Mouse (Mus musculus) cerebellum, adult 9-11 months (tissue): ENCODE measurements around the gene Gm3029.
"Not testable (repeated sequence)": the region's sequence is repeated elsewhere in the genome, so short reads cannot be mapped to it uniquely, and the experiment has no call there.

Experiments
- DNase-seq: peaks from one replicate; pipeline ENCODE4 v3.0.0; 2022

Gm3029 gene

DNA sequence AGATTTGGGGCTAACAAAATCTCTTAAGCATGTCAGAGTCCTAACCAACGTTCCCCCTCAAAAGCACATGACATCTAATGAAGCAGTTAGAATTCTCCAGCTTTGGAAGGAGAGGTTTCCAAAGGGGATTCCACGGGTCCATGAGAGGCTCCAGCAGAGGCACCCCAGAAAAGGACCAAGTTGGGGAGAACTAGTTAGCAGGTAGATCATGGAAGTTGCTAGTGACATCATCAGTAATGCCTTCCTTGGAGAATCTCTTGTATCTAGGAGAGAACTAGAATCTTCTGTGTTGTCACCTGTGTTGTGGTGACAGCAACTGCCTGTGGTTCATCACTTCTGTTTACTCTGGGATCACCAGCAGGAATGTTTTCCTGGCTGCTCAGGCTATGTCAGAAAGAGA is at the start of gene Gm3029:
TSS of gene Gm3029 (plus strand) at position 301 of the 400 bp plus-strand sequence.
- DNase-seq, result not testable (repeated sequence)

DNA sequence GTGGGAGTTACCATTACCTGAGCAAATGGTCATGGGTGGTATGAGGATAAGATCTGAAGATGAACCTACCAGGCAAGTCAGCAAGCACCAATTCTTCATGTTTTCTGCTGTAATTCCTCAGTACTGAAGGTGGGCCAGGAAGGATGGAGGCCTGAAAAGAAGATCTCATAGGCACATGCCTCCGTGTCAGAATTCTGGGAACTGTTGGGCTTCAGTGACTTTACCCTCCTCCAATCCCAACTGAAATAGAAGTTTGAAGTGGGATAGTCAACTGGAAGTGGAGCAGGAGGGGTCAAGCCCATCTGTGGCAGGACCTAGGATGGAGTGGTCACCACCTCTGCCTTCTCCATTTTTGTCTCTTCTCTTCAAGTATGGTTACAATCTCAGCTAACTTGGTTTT is 47.7 kb upstream of the Gm3029 start, which contains the start of gene Gm2916:
TSS of gene Gm2916 (plus strand) at position 301 of the 400 bp plus-strand sequence.
- DNase-seq, result not testable (repeated sequence)

DNA sequence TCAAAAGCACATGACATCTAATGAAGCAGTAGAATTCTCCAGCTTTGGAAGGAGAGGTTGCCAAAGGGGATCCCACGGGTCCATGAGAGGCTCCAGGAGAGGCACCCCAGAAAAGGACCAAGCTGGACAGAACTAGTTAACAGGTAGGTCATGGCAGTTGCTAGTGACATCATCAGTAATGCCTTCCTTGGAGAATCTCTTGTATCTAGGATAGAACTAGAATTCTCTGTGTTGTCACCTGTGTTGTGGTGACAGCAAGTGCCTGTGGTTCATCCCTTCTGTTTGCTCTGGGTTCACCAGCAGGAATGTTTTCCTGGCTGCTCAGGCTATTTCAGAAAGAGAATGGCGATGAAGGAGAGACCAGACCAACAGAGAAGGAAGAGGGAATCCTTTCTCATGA is 31.7 kb downstream of the Gm3029 start, which contains the start of gene Gm3095:
TSS of gene Gm3095 (plus strand) at position 301 of the 400 bp plus-strand sequence.
- not testable (repeated sequence) for DNase-seq
